Mouse (Mus musculus) thymus, adult 18-20 months (tissue): ENCODE results near the gene 1110012L19Rik.
A peak's percentile ranks its signal among the peaks of the same experiment; 100 is the strongest.
"Not testable (repeated sequence)": the region's sequence is repeated elsewhere in the genome, so short reads cannot be mapped to it uniquely, and the experiment has no call there.

Experiments used
- DNase-seq, 2 experiments: peaks; one replicate each; pipeline ENCODE4 v3.0.0; 2022; ENCODE audit warnings: mixed read lengths in 2 of 2

The 1110012L19Rik gene

DNA sequence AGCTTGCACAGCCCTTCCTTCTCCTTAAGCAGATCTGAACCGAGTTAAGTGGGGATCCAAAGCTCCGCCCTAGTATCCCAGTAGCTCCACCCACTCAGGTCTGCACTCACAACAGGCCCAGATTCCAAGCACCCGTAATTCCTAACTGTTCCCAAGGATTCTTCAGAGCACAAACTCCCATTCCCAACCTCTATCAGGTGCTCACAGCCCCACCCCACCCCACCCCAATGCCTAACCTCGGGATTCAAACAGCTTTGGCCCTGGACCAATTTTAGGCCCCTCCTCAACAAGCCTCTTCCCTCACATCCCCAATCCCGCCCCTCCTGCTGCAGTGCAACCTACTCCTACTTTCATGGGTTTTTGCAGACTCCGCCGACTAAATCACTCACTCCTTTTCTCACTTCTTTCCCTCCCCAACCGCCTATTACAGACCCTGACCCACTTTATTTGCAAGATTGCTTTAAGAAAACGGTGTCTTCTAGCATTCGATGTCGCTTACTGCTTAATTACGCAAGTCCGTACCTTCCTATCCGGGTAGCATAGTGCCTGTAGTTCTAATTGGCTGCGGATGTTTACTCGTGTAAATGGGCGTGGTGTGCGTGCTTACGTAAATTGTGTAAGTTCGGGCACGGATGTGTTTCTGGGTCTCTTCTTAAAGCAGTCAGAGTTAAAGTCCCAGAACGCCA lies at the start of gene 1110012L19Rik:
1110012L19Rik (plus strand) TSS at position 602 of the 686 bp plus-strand sequence.
- DNase-seq, result peak; percentile 37 to 68

DNA sequence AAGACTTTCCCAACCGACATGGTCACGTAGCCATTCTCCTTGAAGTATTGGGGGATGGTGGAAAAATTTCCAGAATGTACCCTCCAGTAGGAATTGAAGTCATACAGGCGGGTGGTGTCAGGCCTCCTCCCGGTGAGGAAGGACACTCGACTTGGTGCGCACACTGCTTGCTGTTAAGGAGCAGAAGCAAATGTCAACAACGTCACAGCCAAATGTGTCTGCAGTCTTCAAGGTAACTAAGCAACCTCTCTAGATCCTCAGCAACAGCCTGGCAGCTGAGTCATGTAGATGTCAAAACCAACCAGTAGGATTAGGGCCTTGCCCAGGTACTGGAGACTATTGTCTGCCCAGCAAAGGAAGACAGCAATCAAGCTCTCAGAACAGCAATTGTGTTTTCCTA lies 22.7 kb upstream of the 1110012L19Rik start:
- no peak for DNase-seq

DNA sequence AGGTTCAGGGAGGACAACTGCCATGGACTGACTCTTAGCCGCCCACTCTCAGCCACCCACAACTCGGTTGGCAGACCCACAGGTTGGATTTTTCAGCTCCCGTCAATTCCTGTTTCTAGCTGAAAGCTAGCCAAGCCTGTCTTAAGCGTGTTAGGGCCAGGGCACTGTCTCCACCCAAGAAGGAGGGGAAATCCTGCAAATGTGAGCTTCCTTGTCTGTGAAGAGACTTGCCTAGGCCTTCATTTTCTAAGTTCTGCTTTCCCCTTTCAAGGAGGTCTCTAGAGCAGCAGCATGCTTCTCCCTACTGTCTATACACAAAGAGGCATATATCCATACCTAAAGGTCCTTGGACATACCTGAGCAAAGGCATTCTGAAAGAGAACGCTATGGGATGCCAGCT lies 22.2 kb upstream of the 1110012L19Rik start:
- DNase-seq, result no peak

DNA sequence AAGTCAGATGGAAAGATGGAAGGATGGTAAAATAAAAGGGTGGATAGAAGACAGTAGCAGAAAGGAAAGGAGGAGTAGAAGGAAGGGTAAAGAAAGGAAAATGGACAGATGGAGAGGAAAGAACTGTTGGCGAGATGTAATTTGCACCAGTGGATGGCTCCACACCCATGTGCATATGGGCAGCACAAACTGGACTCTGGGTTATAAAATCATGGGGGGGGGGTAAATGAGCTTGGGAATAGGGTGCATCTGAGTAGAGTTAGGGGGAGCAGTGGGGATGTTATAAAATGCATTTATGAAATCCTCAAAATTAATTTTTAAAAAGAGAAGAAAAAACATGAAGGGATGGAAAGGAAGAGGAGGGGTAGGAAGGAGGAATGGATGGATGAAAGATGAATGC lies 21.5 kb upstream of the 1110012L19Rik start:
- no peak for DNase-seq

DNA sequence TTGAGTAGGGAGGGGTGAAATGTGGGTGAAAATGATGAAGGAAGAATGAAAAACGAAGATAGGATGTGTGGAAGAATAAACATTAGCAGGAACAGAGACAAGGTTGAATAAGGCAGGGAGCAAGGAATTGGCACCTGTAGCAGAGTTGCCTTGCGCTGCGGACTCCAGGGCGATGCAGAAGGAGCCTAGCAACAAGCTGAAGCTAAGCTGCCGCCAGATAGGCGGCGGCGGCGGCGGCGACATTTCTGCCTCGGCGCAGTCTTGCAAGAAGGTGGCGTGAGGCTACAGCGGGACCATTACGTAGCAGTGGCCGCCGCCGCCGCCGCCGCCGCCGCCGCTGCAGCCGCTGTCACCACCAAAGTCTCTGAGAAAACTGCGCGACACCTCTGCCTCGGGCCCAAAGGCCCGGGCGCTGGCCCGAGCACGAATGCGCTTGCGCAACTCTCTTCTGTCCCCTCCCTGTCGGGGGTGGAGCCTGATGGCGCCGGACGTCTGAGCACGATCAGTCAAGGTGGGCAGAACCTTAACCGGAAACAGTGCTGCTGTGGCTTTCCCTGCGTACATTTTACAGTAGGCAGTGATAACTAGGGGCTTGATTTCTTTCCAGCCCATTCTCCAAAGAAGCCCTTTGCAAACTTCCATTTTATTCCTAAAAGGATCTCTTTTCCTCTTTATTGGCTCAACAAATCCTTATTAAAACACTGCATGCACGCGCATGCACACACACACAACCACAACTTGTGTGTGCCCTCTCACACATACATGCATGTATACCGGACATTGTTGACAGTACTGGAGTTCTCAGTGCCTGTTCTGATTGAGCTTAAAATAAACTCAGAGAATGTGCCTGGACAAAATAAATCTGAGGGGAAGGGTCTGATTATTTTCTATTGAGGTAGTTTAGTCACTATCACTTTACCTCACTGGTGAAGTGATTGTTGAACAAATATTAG lies 20.7 kb upstream of the 1110012L19Rik start, which contains the start of gene Ids:
Ids (minus strand) TSS at position 424 of the 953 bp plus-strand sequence.
- peak; percentile 75 to 84 for DNase-seq

DNA sequence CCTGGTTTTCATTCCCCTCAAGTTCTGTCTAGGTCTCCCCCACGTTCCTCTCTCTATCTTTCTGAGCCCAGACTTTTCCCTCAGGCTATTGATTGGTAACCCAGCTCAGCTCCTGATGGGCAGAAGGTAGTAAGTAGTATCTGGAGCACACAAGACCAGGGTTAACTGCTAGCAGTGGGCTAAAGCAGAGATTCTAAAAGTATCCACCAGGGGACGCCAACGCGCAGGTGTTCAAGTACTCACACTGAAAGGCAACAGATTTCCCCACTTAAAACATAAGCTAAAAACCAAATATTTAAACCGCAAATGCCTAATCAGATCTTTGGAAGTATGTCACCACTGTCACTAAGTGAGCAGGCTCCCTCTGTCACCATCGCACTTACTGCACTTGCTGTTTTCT lies 15.9 kb upstream of the 1110012L19Rik start:
- not testable (repeated sequence) for DNase-seq

DNA sequence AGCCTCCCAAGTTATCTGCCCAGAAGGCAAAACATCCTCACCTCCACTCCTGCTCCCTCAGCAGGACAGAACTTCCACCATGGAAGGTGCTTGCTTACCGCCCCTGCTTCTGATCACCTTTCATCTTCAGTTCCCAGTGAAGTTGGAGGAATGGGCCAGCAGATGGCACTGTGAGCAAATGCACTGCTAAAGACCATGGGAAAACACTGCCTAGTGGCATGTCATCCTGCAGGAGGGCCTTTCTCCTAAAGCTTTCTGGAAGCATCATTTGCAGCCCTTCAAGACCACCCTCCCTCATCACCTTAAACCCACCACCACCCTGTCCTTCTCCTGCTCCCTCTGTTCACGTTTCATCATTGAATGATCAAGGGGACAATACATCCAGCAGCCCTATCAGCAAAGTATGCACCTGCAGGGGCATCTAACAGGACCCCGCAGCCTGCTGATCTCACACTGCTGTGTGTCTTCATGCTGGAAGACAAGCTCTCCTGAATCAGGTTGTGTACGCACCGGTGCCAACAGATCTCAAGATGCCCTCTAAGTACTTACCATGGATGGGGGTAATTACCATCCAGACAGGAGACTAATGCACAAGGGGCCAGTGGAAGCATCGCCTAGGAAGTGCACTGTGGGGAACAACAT lies 11.1 kb upstream of the 1110012L19Rik start:
- DNase-seq, result not testable (repeated sequence)

DNA sequence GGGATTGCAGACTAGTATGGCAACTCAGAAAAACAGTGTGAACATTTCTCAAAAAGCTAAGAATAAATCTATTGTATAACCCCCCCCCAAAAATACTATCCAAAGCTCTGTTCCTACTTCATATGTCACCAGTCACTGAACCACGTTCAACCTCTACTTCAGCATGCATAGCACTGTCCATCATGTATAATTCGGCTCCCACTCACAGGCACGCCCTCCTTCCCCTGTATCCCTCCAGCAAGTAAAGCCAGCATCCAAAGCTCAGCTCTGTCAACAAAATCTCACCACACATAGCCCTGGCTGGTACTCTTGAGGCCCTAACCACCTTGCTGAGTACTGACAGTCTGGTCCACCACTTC lies 781 bp upstream of the 1110012L19Rik start:
- DNase-seq, result no peak

DNA sequence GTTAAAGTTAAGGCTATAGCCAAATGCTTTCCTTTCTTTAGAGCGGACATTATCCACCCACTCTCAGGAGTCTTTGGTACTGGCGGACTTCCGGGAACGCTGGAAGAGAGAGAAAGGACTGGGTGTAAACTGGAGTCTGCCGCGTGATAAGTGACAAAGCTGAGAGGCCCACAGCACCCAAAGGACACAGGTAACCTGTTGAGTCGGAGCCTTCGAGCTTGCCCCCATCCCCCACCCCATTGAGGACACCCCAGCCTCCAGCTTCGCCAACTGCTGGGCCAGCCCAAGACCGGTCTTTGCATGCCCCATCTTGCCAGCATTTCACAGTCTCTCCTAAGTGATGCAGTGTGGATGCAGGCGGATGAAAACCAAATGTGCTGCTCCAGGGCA lies 280 bp downstream of the 1110012L19Rik start:
- DNase-seq, result peak; percentile 14 to 15

DNA sequence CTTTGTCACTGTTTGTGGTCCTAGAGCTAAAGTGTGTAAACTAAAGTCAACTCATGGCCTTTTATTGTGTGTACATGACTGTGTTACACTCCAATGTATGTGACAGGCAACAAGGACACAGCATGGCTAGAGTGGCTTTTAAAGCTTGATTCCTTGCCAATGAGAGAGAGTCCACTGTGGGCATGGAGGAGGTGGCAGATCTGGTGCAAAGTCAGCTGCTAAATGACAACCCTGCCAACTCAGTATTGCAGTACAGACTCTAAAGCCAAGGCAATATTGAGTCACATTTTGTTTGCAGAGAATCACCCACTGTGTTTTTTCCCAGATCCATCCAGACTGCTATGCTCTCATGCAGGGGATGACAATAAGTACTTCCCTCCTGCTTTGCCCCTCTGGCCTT lies 7.0 kb downstream of the 1110012L19Rik start:
- not testable (repeated sequence) for DNase-seq

DNA sequence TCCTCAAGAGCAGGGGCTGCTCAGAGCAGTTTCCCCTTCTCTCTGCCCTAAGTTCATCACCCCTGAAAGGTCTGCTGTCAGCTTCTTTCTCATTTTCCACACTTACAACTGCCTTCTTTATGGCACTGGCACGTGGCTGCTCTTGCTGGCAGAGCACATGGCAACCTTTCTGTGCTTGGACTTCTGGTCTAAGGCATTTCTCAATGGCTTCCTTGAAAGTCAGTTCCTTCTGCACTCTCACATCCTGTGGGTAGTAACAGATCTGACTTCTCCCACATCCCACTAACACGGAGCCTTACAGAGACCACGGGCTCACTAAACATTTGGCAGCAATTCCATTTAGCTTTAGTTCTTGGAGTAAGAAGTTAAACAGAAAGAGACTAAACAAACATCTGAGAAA lies 39.8 kb downstream of the 1110012L19Rik start:
- not testable (repeated sequence) for DNase-seq
